Mouse (Mus musculus): ENCODE data around the gene Nrf1. TPM values are rescaled to one million over a fixed set of nuclear protein-coding genes. Genes with fewer than 3 reads are reported as not detected.

Gene Nrf1
- polyA plus RNA-seq, 1 experiment from 2014 or later: 33.2 TPM

GRCm38 (mm10) chr6:30101773-30102415, 54.1 kb downstream of the Nrf1 start:
- ATAC-seq (ENCODE audit: low FRiP score) (no peak), DNase-seq (ENCODE audit: low spot score) (no peak)
- 84% methylated on average over 12 of the region's 12 CpGs for WGBS
- no peak overlapping the region for H3K27ac ChIP-seq
- peaks cover 70% of the 10 kb centered on the region for H3K36me3 ChIP-seq (replicated peaks; ENCODE audit: control insufficient read depth, insufficient read depth)
- no peaks in the 10 kb centered on the region for H3K4me1 ChIP-seq (replicated peaks; ENCODE audit: control insufficient read depth, insufficient read depth, low read length)
- H3K4me2 ChIP-seq (replicated peaks): no peak overlapping the region
- no peaks in the 10 kb centered on the region for H3K27me3 ChIP-seq (ENCODE audit: control insufficient read depth, insufficient read depth, low read length)
- no peak overlapping the region for H3K4me3 ChIP-seq (replicated peaks; ENCODE audit: low read length)
- no peak overlapping the region for H3K9ac ChIP-seq
- H3K9me3 ChIP-seq (ENCODE audit: control insufficient read depth, low read length): no peaks in the 10 kb centered on the region

- no peak for DNase-seq (ENCODE audit: low spot score)
- H3K36me3 ChIP-seq (replicated peaks; ENCODE audit: control insufficient read depth, insufficient read depth): peaks cover 41% of the 10 kb centered on the region
- no peaks in the 10 kb centered on the region for H3K9me3 ChIP-seq (ENCODE audit: control insufficient read depth, low read length)
- H3K9ac ChIP-seq: no peak overlapping the region
- no peak for ATAC-seq (ENCODE audit: low FRiP score)
- H3K4me1 ChIP-seq (replicated peaks; ENCODE audit: control insufficient read depth, insufficient read depth, low read length): no peaks in the 10 kb centered on the region
- WGBS: 91% methylated on average over 2 of the region's 2 CpGs
- H3K27ac ChIP-seq: no peak overlapping the region
- no peak overlapping the region for H3K4me2 ChIP-seq (replicated peaks)
- no peak overlapping the region for H3K4me3 ChIP-seq (replicated peaks; ENCODE audit: low read length)
- H3K27me3 ChIP-seq (ENCODE audit: control insufficient read depth, insufficient read depth, low read length): no peaks in the 10 kb centered on the region
Observed at GRCm38 (mm10) chr6:30106091-30106490, 58.3 kb downstream of the Nrf1 start.

GRCm38 (mm10) chr6:30107456-30107855, 59.7 kb downstream of the Nrf1 start:
- no peak overlapping the region for H3K4me3 ChIP-seq (replicated peaks; ENCODE audit: low read length)
- H3K9me3 ChIP-seq (ENCODE audit: control insufficient read depth, low read length): no peaks in the 10 kb centered on the region
- WGBS: 88% methylated on average over 2 of the region's 2 CpGs
- DNase-seq (ENCODE audit: low spot score): no peak
- H3K27me3 ChIP-seq (ENCODE audit: control insufficient read depth, insufficient read depth, low read length): no peaks in the 10 kb centered on the region
- H3K9ac ChIP-seq: no peak overlapping the region
- H3K4me2 ChIP-seq (replicated peaks): no peak overlapping the region
- H3K4me1 ChIP-seq (replicated peaks; ENCODE audit: control insufficient read depth, insufficient read depth, low read length): no peaks in the 10 kb centered on the region
- ATAC-seq (ENCODE audit: low FRiP score): no peak
- peaks cover 27% of the 10 kb centered on the region for H3K36me3 ChIP-seq (replicated peaks; ENCODE audit: control insufficient read depth, insufficient read depth)
- H3K27ac ChIP-seq: no peak overlapping the region

- H3K4me2 ChIP-seq (replicated peaks): no peak overlapping the region
- H3K4me1 ChIP-seq (replicated peaks; ENCODE audit: control insufficient read depth, insufficient read depth, low read length): no peaks in the 10 kb centered on the region
- no peak overlapping the region for H3K27ac ChIP-seq
- no peaks in the 10 kb centered on the region for H3K9me3 ChIP-seq (ENCODE audit: control insufficient read depth, low read length)
- DNase-seq (ENCODE audit: low spot score) (no peak), ATAC-seq (ENCODE audit: low FRiP score) (no peak)
- no peak overlapping the region for H3K9ac ChIP-seq
- H3K36me3 ChIP-seq (replicated peaks; ENCODE audit: control insufficient read depth, insufficient read depth): peaks cover 22% of the 10 kb centered on the region
- 89% methylated on average over 10 of the region's 10 CpGs for WGBS
- no peaks in the 10 kb centered on the region for H3K27me3 ChIP-seq (ENCODE audit: control insufficient read depth, insufficient read depth, low read length)
- no peak overlapping the region for H3K4me3 ChIP-seq (replicated peaks; ENCODE audit: low read length)
Observed at GRCm38 (mm10) chr6:30109820-30110502, 62.2 kb downstream of the Nrf1 start.

GRCm38 (mm10) chr6:30112349-30113132, 64.8 kb downstream of the Nrf1 start:
- H3K27ac ChIP-seq: no peak overlapping the region
- no peak overlapping the region for H3K4me3 ChIP-seq (replicated peaks; ENCODE audit: low read length)
- H3K36me3 ChIP-seq (replicated peaks; ENCODE audit: control insufficient read depth, insufficient read depth): peaks cover 40% of the 10 kb centered on the region
- ATAC-seq (ENCODE audit: low FRiP score) (no peak), DNase-seq (ENCODE audit: low spot score) (no peak)
- H3K4me2 ChIP-seq (replicated peaks): no peak overlapping the region
- no peaks in the 10 kb centered on the region for H3K27me3 ChIP-seq (ENCODE audit: control insufficient read depth, insufficient read depth, low read length)
- H3K4me1 ChIP-seq (replicated peaks; ENCODE audit: control insufficient read depth, insufficient read depth, low read length): no peaks in the 10 kb centered on the region
- WGBS: 91% methylated on average over 4 of the region's 4 CpGs
- H3K9me3 ChIP-seq (ENCODE audit: control insufficient read depth, low read length): no peaks in the 10 kb centered on the region
- H3K9ac ChIP-seq: no peak overlapping the region

DNA sequence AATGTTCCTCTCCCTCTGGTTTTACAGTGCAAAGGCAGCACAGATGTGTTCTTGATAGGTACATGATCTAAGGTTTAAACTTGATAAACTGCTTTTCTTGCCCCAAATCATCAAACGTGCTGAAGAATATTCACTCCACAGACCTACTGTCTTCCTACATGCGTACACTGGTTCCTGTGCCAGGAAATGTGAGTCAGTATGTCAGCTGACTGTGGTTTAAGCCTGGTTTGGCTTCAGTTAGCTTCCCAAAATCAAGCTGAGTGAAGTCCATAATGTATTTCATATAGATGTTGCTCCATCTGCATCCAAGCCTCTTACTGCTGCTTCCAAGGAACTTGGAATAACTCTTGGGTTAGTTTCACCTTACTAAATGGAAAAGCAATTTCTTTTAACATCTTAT, 66.3 kb downstream of the Nrf1 start:
- H3K4me1 ChIP-seq (replicated peaks; ENCODE audit: control insufficient read depth, insufficient read depth, low read length): no peaks in the 10 kb centered on the region
- WGBS: 98% methylated on average over 2 of the region's 2 CpGs
- no peak overlapping the region for H3K4me2 ChIP-seq (replicated peaks)
- no peaks in the 10 kb centered on the region for H3K9me3 ChIP-seq (ENCODE audit: control insufficient read depth, low read length)
- no peak overlapping the region for H3K4me3 ChIP-seq (replicated peaks; ENCODE audit: low read length)
- DNase-seq (ENCODE audit: low spot score) (no peak), ATAC-seq (ENCODE audit: low FRiP score) (no peak)
- H3K27me3 ChIP-seq (ENCODE audit: control insufficient read depth, insufficient read depth, low read length): no peaks in the 10 kb centered on the region
- H3K27ac ChIP-seq: no peak overlapping the region
- no peak overlapping the region for H3K9ac ChIP-seq
- peaks cover 38% of the 10 kb centered on the region for H3K36me3 ChIP-seq (replicated peaks; ENCODE audit: control insufficient read depth, insufficient read depth)

GRCm38 (mm10) chr6:30121152-30121551, 73.4 kb downstream of the Nrf1 start:
- Histone ChIP-seq H3K36me3 (replicated peaks; ENCODE audit: control insufficient read depth, insufficient read depth) (peaks cover 51% of the 10 kb centered on the region), H3K4me2 (replicated peaks) (no peak overlapping the region), H3K4me1 (replicated peaks; ENCODE audit: control insufficient read depth, insufficient read depth, low read length) (no peaks in the 10 kb centered on the region), H3K9ac (no peak overlapping the region), H3K9me3 (ENCODE audit: control insufficient read depth, low read length) (no peaks in the 10 kb centered on the region), H3K4me3 (replicated peaks; ENCODE audit: low read length) (no peak overlapping the region), H3K27me3 (ENCODE audit: control insufficient read depth, insufficient read depth, low read length) (no peaks in the 10 kb centered on the region), H3K27ac (no peak overlapping the region)
- WGBS: 75% methylated on average over 2 of the region's 2 CpGs
- ATAC-seq (ENCODE audit: low FRiP score): no peak
- no peak for DNase-seq (ENCODE audit: low spot score)

- Histone ChIP-seq H3K4me3 (replicated peaks; ENCODE audit: low read length) (no peak overlapping the region), H3K4me2 (replicated peaks) (no peak overlapping the region), H3K9me3 (ENCODE audit: control insufficient read depth, low read length) (no peaks in the 10 kb centered on the region), H3K27me3 (ENCODE audit: control insufficient read depth, insufficient read depth, low read length) (no peaks in the 10 kb centered on the region), H3K27ac (no peak overlapping the region), H3K36me3 (replicated peaks; ENCODE audit: control insufficient read depth, insufficient read depth) (peaks cover 50% of the 10 kb centered on the region), H3K9ac (no peak overlapping the region), H3K4me1 (replicated peaks; ENCODE audit: control insufficient read depth, insufficient read depth, low read length) (no peaks in the 10 kb centered on the region)
- 88% methylated on average over 1 of the region's 1 CpGs for WGBS
- ATAC-seq (ENCODE audit: low FRiP score) (no peak), DNase-seq (ENCODE audit: low spot score) (no peak)
Observed at GRCm38 (mm10) chr6:30121600-30121999, 73.8 kb downstream of the Nrf1 start.

DNA sequence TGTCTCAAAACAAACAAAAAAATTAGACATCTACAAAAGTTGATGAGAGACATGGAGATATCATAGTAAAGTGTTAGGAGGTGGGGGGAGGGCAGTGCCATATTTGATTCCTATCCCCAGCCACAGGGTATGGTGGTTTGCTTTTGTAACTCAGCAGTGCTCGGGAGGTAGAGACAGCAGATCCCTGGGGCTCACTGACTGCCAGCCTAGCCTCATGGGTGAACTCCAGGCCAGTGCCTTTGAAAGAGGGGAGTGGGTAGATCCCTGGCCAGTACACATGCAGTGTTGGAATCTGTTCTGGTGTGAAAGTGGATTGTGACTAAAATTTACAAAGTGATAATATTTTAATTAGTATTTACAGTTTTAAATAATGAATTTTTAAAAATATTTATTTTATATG, 75.6 kb downstream of the Nrf1 start:
- Histone ChIP-seq H3K27me3 (ENCODE audit: control insufficient read depth, insufficient read depth, low read length) (no peaks in the 10 kb centered on the region), H3K27ac (no peak overlapping the region), H3K4me2 (replicated peaks) (no peak overlapping the region), H3K4me3 (replicated peaks; ENCODE audit: low read length) (no peak overlapping the region), H3K9ac (no peak overlapping the region), H3K9me3 (ENCODE audit: control insufficient read depth, low read length) (no peaks in the 10 kb centered on the region), H3K4me1 (replicated peaks; ENCODE audit: control insufficient read depth, insufficient read depth, low read length) (no peaks in the 10 kb centered on the region), H3K36me3 (replicated peaks; ENCODE audit: control insufficient read depth, insufficient read depth) (peaks cover 55% of the 10 kb centered on the region)
- ATAC-seq (ENCODE audit: low FRiP score) (no peak), DNase-seq (ENCODE audit: low spot score) (no peak)
- 83% methylated on average over 1 of the region's 1 CpGs for WGBS

All from hindbrain, embryonic 14.5 days (tissue).